Mouse (Mus musculus) heart, postnatal 0 days (tissue): Measurements from ENCODE around the gene Selenoo. TPM values are rescaled to one million over a fixed set of nuclear protein-coding genes. Genes with fewer than 3 reads are reported as not detected.

Source experiments
- ATAC-seq: fragments of 200-750 bp; cut with Nextera tagmentation; 2 replicates; pipeline ENCODE4 v1.8.0; 2017; ENCODE audit warnings: low read depth, moderate number of reproducible peaks, moderate library complexity; ENCODE audit not compliant: insufficient read depth
- DNase-seq: peaks from one replicate; pipeline ENCODE4 v3.0.0-alpha.2; 2016; ENCODE audit warnings: low spot score
- H3K27ac ChIP-seq: fragments of 300-500 bp; sonication (generic); 2 replicates; pipeline ENCODE4 v1.5.1; 2014; ENCODE audit warnings: low read depth, mild to moderate bottlenecking
- H3K27me3 ChIP-seq: fragments of 300-500 bp; sonication (generic); 2 replicates; pipeline ENCODE4 v1.6.1; 2014; ENCODE audit warnings: low read length, mixed read lengths; ENCODE audit not compliant: control insufficient read depth, insufficient read depth
- H3K36me3 ChIP-seq: fragments of 300-500 bp; sonication (generic); replicated peaks from 2 replicates; pipeline ENCODE4 v1.6.1; 2014; ENCODE audit warnings: low read length, mixed read lengths; ENCODE audit not compliant: control insufficient read depth, insufficient read depth
- H3K4me1 ChIP-seq: fragments of 300-500 bp; sonication (generic); 2 replicates; pipeline ENCODE4 v1.6.1; 2014; ENCODE audit warnings: antibody characterized with exemption; ENCODE audit not compliant: control insufficient read depth, insufficient read depth
- H3K4me2 ChIP-seq: fragments of 300-500 bp; sonication (generic); 2 replicates; pipeline ENCODE4 v1.6.1; 2014; ENCODE audit warnings: low read depth, mild to moderate bottlenecking, low read length, moderate library complexity
- H3K4me3 ChIP-seq: fragments of 300-500 bp; sonication (generic); 2 replicates; pipeline ENCODE4 v1.5.1; 2014; ENCODE audit warnings: low read depth, low read length
- H3K9ac ChIP-seq: fragments of 300-500 bp; sonication (generic); replicated peaks from 2 replicates; pipeline ENCODE4 v1.6.1; 2014; ENCODE audit warnings: low read depth, low read length, mixed read lengths
- H3K9me3 ChIP-seq: fragments of 300-500 bp; sonication (generic); replicated peaks from 2 replicates; pipeline ENCODE4 v1.6.1; 2016; ENCODE audit warnings: low read length; ENCODE audit not compliant: control insufficient read depth
- CTCF ChIP-seq: IDR thresholded peaks from 2 replicates; pipeline ENCODE4 v1.5.1; 2016; ENCODE audit warnings: antibody characterized with exemption, control low read depth, low read depth
- EP300 ChIP-seq: IDR thresholded peaks from 2 replicates; pipeline ENCODE4 v1.6.1; 2016; ENCODE audit warnings: antibody characterized with exemption, low read depth
- WGBS: fragments of 180-500 bp; shearing (Covaris S2); extraction: QIAGEN DNeasy Blood & Tissue Kit; methylation state at CpG from one replicate; pipeline ENCODE4 v1.1.7; 2014; 5-methylcytosine and 5-hydroxymethylcytosine counted together
- polyA plus RNA-seq: library from polyadenylated mRNA; unstranded; fragments of >200 nt; fragmentation: Nextera tagmentation; extraction: Ambion mirVana; gene quantifications from 2 replicates; pipeline ENCODE4 v1.2.1, GENCODE M21; 2015
- total RNA-seq: library from RNA; depleted of rRNA; stranded (reverse); fragments of >200 nt; gene quantifications from 2 replicates; pipeline ENCODE4 v1.2.3, GENCODE M21; 2014; ENCODE audit warnings: low replicate concordance; rRNA removed

The Selenoo gene
- total and polyA plus RNA-seq, 2 experiments from 2014 or later: 11.3 to 39.1 TPM

DNA sequence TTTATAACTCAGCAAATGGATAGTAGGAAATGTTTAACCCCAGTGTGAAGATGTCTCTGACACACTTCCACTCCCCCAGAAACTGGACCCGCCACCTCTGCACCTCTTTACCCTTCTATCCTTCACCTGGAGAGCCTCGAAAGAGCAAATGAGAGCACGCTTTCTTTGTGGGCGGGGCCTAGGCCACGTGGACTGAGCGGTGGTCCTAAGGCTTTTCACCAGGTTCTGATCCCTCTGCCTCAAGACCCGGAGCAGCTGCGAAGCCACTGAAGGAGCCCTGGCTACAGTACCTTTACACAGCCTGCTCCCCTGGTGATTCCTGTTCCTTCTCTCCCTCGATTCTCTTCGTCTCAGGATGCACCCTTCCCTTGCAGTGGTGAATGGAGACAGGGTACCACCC is 58.6 kb downstream of the Selenoo start:
- H3K4me1 ChIP-seq: peaks cover 15% of the 10 kb centered on the region
- no peaks in the 10 kb centered on the region for H3K9me3 ChIP-seq
- DNase-seq (no peak), ATAC-seq (no peak)
- H3K9ac ChIP-seq: no peak overlapping the region
- no peak overlapping the region for H3K4me3 ChIP-seq
- H3K27me3 ChIP-seq: peaks cover 51% of the 10 kb centered on the region
- H3K36me3 ChIP-seq: no peaks in the 10 kb centered on the region
- TF ChIP-seq CTCF (no peak), EP300 (no peak)
- WGBS: 26% methylated on average over 10 of the region's 10 CpGs
- H3K4me2 ChIP-seq: no peak overlapping the region
- no peak overlapping the region for H3K27ac ChIP-seq

DNA sequence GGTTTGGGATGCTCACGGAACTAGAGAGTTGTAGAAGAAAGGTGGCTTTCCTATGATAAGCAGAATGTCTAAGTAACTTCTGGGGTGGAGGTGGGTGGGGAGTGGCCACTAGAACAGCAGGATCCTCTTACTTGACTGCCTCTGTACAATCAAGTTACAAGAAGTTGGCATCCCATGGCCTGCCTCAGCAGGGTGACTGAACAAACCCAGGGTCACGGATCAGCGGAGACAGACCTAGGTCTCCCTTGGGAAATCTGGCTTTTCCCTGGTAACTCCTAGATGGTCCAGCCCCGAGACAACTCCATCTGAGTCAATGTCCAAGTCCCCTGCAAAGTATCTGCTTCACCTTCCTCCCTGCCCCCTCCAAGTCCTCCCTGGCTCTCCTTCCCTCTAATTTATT is 59.0 kb downstream of the Selenoo start:
- Histone ChIP-seq H3K9me3 (no peaks in the 10 kb centered on the region), H3K4me2 (no peak overlapping the region), H3K27me3 (peaks cover 51% of the 10 kb centered on the region), H3K4me3 (no peak overlapping the region), H3K36me3 (no peaks in the 10 kb centered on the region), H3K27ac (no peak overlapping the region), H3K4me1 (peaks cover 15% of the 10 kb centered on the region), H3K9ac (no peak overlapping the region)
- WGBS: 64% methylated on average over 4 of the region's 4 CpGs
- no peak for ATAC-seq
- no peak for DNase-seq
- TF ChIP-seq EP300 (no peak), CTCF (no peak)

DNA sequence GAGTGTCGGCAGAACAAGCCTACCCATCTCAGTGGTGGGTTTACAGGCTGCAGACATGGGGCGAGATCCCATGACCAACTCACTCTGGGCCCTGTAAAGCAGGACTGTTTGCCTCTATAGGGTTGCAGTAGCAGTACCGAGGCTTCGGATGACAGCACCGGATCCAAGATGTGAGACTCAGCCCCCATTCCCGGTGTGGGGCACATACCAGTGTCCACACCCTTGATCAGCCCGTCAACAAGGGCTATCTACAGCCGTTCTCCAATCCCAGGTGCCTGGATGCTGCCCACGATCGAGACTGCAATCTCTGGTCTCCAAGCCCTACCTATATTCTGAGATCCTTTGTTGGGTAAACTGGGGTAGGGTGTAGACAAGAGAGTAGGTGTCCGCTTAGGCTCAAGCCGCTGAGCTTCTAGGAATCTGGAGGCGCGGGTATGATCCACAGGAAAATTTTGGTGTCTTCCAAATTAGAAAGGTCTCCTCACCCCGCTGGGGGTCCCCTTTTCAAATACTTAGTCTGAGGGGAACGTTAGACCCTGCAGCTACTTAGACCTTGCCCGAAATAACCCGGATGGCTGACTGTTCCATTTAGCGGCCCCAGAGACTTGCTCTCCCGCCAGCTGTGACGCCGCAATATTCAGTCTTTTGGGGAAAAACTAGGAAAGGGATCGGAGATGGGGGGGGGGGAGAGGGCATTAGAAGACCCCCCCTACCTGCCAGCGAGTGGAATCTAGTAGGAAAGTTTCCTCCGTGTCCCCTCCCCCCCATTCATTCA is 59.8 kb downstream of the Selenoo start:
- Histone ChIP-seq H3K27me3 (peaks cover 51% of the 10 kb centered on the region), H3K4me3 (peak overlapping the region; percentile 63), H3K4me1 (peaks cover 15% of the 10 kb centered on the region), H3K9me3 (no peaks in the 10 kb centered on the region), H3K27ac (0 out of 2 replicates have a peak overlapping the region, but pooled peaks have one; percentile 28), H3K4me2 (peak overlapping the region; percentile 93), H3K9ac (peak overlapping the region; percentile 54), H3K36me3 (no peaks in the 10 kb centered on the region)
- DNase-seq: no peak
- WGBS: 6% methylated on average over 25 of the region's 25 CpGs
- no peak for ATAC-seq
- TF ChIP-seq EP300: no peak
- no peak for TF ChIP-seq CTCF

DNA sequence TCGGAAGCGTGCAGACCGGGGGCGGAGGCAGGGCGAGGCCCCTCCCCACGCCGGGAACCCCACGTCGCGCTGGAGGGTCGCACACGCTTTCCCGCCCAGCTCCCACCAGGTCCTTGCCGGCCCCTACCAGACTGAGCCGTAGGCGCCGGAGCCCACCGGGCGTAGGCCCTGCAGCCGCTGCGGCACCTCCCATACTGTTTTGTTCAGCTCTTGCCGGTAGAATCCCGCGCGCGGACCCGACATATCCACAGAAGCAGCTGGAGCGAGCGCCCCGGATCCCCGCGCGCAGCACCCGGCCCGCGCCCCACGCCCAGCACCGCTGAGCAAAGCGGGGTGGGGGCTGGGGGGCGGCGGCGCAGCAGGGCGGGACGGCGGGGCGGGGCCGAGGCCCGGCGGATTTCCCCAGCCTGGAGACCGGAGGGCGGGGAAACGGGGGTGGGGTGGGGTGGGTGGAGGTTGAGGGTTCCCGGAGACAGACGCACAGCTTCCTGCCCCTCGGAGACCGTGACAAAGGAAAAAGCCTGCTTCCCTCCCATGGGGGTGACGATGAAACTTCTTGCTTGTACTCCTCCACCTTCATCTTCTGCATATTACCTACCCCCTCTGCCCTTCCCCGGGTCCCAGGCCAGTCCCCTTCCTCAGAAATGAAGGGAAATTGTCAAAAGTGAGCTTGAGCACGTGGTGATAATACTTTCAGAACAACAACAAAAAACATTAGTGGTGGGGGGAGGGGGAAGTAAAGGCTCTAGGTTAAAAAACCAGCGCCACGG is 60.6 kb downstream of the Selenoo start, which contains the start of gene Mapk11:
Mapk11 (minus strand) TSS at position 358 of the 770 bp plus-strand sequence.
- peaks cover 7% of the 10 kb centered on the region for H3K36me3 ChIP-seq
- DNase-seq (peak; percentile 55), ATAC-seq (peak; percentile 45)
- no peak for TF ChIP-seq CTCF
- TF ChIP-seq EP300: no peak
- H3K9me3 ChIP-seq: no peaks in the 10 kb centered on the region
- H3K9ac ChIP-seq: peak within 1 kb of the TSS; percentile 54
- H3K4me3 ChIP-seq: peak within 1 kb of the TSS; percentile 63
- under 1% methylated on average over 60 of the region's 61 CpGs for WGBS
- peak within 1 kb of the TSS; percentile 93 for H3K4me2 ChIP-seq
- H3K27me3 ChIP-seq: peaks cover 51% of the 10 kb centered on the region
- peaks cover 15% of the 10 kb centered on the region for H3K4me1 ChIP-seq
- peak within 1 kb of the TSS; percentile 28; the same call in 1 of the 2 replicates for H3K27ac ChIP-seq

Other genes with a start within 250 kb of the Selenoo start
- 98.4 and 139 TPM in 2 replicates for gene Pim3, start 226.9 kb upstream of the Selenoo start, total RNA-seq
- 50.6 and 71.1 TPM in 2 replicates for gene Pim3, start 226.9 kb upstream of the Selenoo start, polyA plus RNA-seq
- not detected in 2 replicates for gene Ttll8, start 134.7 kb upstream of the Selenoo start, total RNA-seq
- gene Ttll8, start 134.7 kb upstream of the Selenoo start, polyA plus RNA-seq: not detected in 2 replicates
- gene Mlc1, start 110.1 kb upstream of the Selenoo start, total RNA-seq: not detected in 2 replicates
- gene Mlc1, start 110.1 kb upstream of the Selenoo start, polyA plus RNA-seq: 0.04 TPM in 1 of 2 replicates, not detected in the other
- gene Mov10l1, start 106.2 kb upstream of the Selenoo start, total RNA-seq: 74.3 and 85.9 TPM in 2 replicates
- 114 and 124 TPM in 2 replicates for gene Mov10l1, start 106.2 kb upstream of the Selenoo start, polyA plus RNA-seq
- 0.70 TPM in 1 of 2 replicates, not detected in the other for gene Panx2, start 29.4 kb upstream of the Selenoo start, total RNA-seq
- gene Panx2, start 29.4 kb upstream of the Selenoo start, polyA plus RNA-seq: 0.93 and 1.0 TPM in 2 replicates
- gene Trabd, start 14.0 kb upstream of the Selenoo start, total RNA-seq: 59.2 and 61.2 TPM in 2 replicates
- 46.6 and 46.7 TPM in 2 replicates for gene Trabd, start 14.0 kb upstream of the Selenoo start, polyA plus RNA-seq
- 17.2 and 26.9 TPM in 2 replicates for gene Tubgcp6, start 34.0 kb downstream of the Selenoo start, total RNA-seq
- gene Tubgcp6, start 34.0 kb downstream of the Selenoo start, polyA plus RNA-seq: 4.4 and 5.1 TPM in 2 replicates
- gene Hdac10, start 39.6 kb downstream of the Selenoo start, total RNA-seq: 14.9 and 17.4 TPM in 2 replicates
- gene Hdac10, start 39.6 kb downstream of the Selenoo start, polyA plus RNA-seq: 10.7 and 10.8 TPM in 2 replicates
- gene Mapk12, start 51.6 kb downstream of the Selenoo start, total RNA-seq: 7.1 and 55.2 TPM in 2 replicates
- 18.6 and 18.9 TPM in 2 replicates for gene Mapk12, start 51.6 kb downstream of the Selenoo start, polyA plus RNA-seq
- gene Mapk11, start 60.5 kb downstream of the Selenoo start, total RNA-seq: 1.0 and 4.9 TPM in 2 replicates
- 2.5 and 2.6 TPM in 2 replicates for gene Mapk11, start 60.5 kb downstream of the Selenoo start, polyA plus RNA-seq
- 153 and 199 TPM in 2 replicates for gene Plxnb2, start 91.7 kb downstream of the Selenoo start, total RNA-seq
- gene Plxnb2, start 91.7 kb downstream of the Selenoo start, polyA plus RNA-seq: 51.6 and 54.5 TPM in 2 replicates
- gene Dennd6b, start 107.4 kb downstream of the Selenoo start, total RNA-seq: 15.2 and 19.2 TPM in 2 replicates
- 14.5 and 14.8 TPM in 2 replicates for gene Dennd6b, start 107.4 kb downstream of the Selenoo start, polyA plus RNA-seq
- 65.1 and 98.4 TPM in 2 replicates for gene Ppp6r2, start 122.5 kb downstream of the Selenoo start, total RNA-seq
- 27.4 and 27.7 TPM in 2 replicates for gene Ppp6r2, start 122.5 kb downstream of the Selenoo start, polyA plus RNA-seq
- 113 and 147 TPM in 2 replicates for gene Sbf1, start 226.2 kb downstream of the Selenoo start, total RNA-seq
- 17.7 and 25.6 TPM in 2 replicates for gene Sbf1, start 226.2 kb downstream of the Selenoo start, polyA plus RNA-seq
- gene Adm2, start 233.6 kb downstream of the Selenoo start, total RNA-seq: not detected in 2 replicates
- not detected in 2 replicates for gene Adm2, start 233.6 kb downstream of the Selenoo start, polyA plus RNA-seq
- gene Miox, start 245.3 kb downstream of the Selenoo start, total RNA-seq: not detected in 2 replicates
- gene Miox, start 245.3 kb downstream of the Selenoo start, polyA plus RNA-seq: not detected in 2 replicates